Mouse (Mus musculus): ENCODE results near the gene Rps27rt.
"Not testable (repeated sequence)": the region's sequence is repeated elsewhere in the genome, so short reads cannot be mapped to it uniquely, and the experiment has no call there.

DNA sequence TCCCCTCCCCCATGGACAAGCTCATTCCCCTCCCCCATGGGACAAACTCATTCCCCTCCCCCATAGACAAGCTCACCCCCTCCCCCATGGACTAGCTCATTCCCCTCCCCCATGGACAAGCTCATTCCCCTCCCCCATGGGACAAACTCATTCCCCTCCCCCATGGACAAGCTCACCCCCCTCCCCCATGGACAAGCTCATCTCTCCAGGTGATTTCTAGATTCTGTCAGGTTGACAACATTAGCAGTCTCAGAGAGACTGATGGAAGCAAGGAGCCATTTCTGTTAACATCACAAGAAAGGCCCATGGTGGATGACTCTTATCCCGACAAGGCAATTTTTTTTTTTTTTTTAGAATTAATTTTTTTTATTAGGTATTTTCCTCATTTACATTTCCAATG is 48.5 kb upstream of the Rps27rt start:
- TF ChIP-seq CTCF (IDR thresholded peaks at IDR 0.05; ENCODE audit: low read depth, low read length); POLR2A (IDR thresholded peaks at IDR 0.05; ENCODE audit: borderline replicate concordance, low read depth, low read length): not testable (repeated sequence)

Data from bone marrow macrophage, adult 2 months (primary cell).